Mouse (Mus musculus): ENCODE data around the gene Klf7. TPM values are rescaled to one million over a fixed set of nuclear protein-coding genes. Genes with fewer than 3 reads are reported as not detected.

The Klf7 gene
- total RNA-seq, 2 experiments from 2014 or later, result 15.3 to 19.1 TPM

- no peak for DNase-seq (ENCODE audit: low spot score in 2 of 2)
Measured at GRCm38 (mm10) chr1:64106127-64106526, 16.0 kb downstream of the Klf7 start.

- no peak for DNase-seq (ENCODE audit: low spot score in 2 of 2)
Measured at GRCm38 (mm10) chr1:64105181-64105646, 16.9 kb downstream of the Klf7 start.

GRCm38 (mm10) chr1:64104665-64105064, 17.4 kb downstream of the Klf7 start:
- no peak for DNase-seq (ENCODE audit: low spot score in 2 of 2)

GRCm38 (mm10) chr1:64101331-64101730, 20.8 kb downstream of the Klf7 start:
- no peak for DNase-seq (ENCODE audit: low spot score in 2 of 2)

- no peak for DNase-seq (ENCODE audit: low spot score in 2 of 2)
Measured at GRCm38 (mm10) chr1:64098800-64099199, 23.3 kb downstream of the Klf7 start.

GRCm38 (mm10) chr1:64097640-64098287, 24.3 kb downstream of the Klf7 start:
- DNase-seq (ENCODE audit: low spot score in 2 of 2), result no peak

GRCm38 (mm10) chr1:64093018-64093417, 29.1 kb downstream of the Klf7 start:
- DNase-seq (ENCODE audit: low spot score in 2 of 2), result no peak

GRCm38 (mm10) chr1:64091591-64091990, 30.5 kb downstream of the Klf7 start:
- no peak for DNase-seq (ENCODE audit: low spot score in 2 of 2)

GRCm38 (mm10) chr1:64090566-64090965, 31.5 kb downstream of the Klf7 start:
- DNase-seq (ENCODE audit: low spot score in 2 of 2), result no peak

GRCm38 (mm10) chr1:64089691-64090090, 32.4 kb downstream of the Klf7 start:
- DNase-seq (ENCODE audit: low spot score in 2 of 2), result no peak

- no peak for DNase-seq (ENCODE audit: low spot score in 2 of 2)
Measured at GRCm38 (mm10) chr1:64088604-64089320, 33.3 kb downstream of the Klf7 start.

- no peak for DNase-seq (ENCODE audit: low spot score in 2 of 2)
Measured at GRCm38 (mm10) chr1:64087657-64088603, 34.2 kb downstream of the Klf7 start.

- DNase-seq (ENCODE audit: low spot score in 2 of 2), result no peak
Measured at GRCm38 (mm10) chr1:64085875-64086274, 36.2 kb downstream of the Klf7 start.

- no peak for DNase-seq (ENCODE audit: low spot score in 2 of 2)
Measured at GRCm38 (mm10) chr1:64085361-64085760, 36.7 kb downstream of the Klf7 start.

GRCm38 (mm10) chr1:64084706-64085105, 37.4 kb downstream of the Klf7 start:
- no peak for DNase-seq (ENCODE audit: low spot score in 2 of 2)

- DNase-seq (ENCODE audit: low spot score in 2 of 2), result no peak
Measured at GRCm38 (mm10) chr1:64081791-64082190, 40.3 kb downstream of the Klf7 start.

GRCm38 (mm10) chr1:64081217-64081616, 40.9 kb downstream of the Klf7 start:
- DNase-seq (ENCODE audit: low spot score in 2 of 2), result no peak

GRCm38 (mm10) chr1:64080263-64080662, 41.8 kb downstream of the Klf7 start:
- DNase-seq (ENCODE audit: low spot score in 2 of 2), result no peak

GRCm38 (mm10) chr1:64078747-64079211, 43.3 kb downstream of the Klf7 start:
- DNase-seq (ENCODE audit: low spot score in 2 of 2), result no peak

GRCm38 (mm10) chr1:64078011-64078746, 43.9 kb downstream of the Klf7 start:
- no peak for DNase-seq (ENCODE audit: low spot score in 2 of 2)

GRCm38 (mm10) chr1:64074051-64074450, 48.0 kb downstream of the Klf7 start:
- DNase-seq (ENCODE audit: low spot score in 2 of 2), result no peak

Measured in adrenal gland, adult 18-20 months (tissue).